Mouse (Mus musculus): Measurements from ENCODE around the gene Sptbn1.
"Not testable (repeated sequence)": the region's sequence is repeated elsewhere in the genome, so short reads cannot be mapped to it uniquely, and the experiment has no call there.

Sptbn1 gene

GRCm38 (mm10) chr11:30263627-30264026, 4.3 kb downstream of the Sptbn1 start:
- H3K36me3 ChIP-seq (ENCODE audit: insufficient read depth, low read length): no peaks in the 10 kb centered on the region
- peaks cover 10% of the 10 kb centered on the region for H3K4me1 ChIP-seq (replicated peaks; ENCODE audit: low read depth, low read length)
- TF ChIP-seq POU5F1 (IDR thresholded peaks at IDR 0.05; ENCODE audit: borderline replicate concordance, low read length) (no peak), CTCF (conservative IDR thresholded peaks at IDR 0.05; ENCODE audit: low read length) (no peak), NANOG (IDR thresholded peaks at IDR 0.05; ENCODE audit: borderline replicate concordance, low read length) (no peak)
- H3K9me3 ChIP-seq (ENCODE audit: low read length): no peaks in the 10 kb centered on the region
- H3K4me3 ChIP-seq (replicated peaks; ENCODE audit: low read length): no peak overlapping the region
- H3K27me3 ChIP-seq (ENCODE audit: insufficient read depth, low read length): peaks cover 19% of the 10 kb centered on the region

- H3K36me3 ChIP-seq (ENCODE audit: insufficient read depth, low read length): no peaks in the 10 kb centered on the region
- no peaks in the 10 kb centered on the region for H3K4me1 ChIP-seq (replicated peaks; ENCODE audit: low read depth, low read length)
- H3K4me3 ChIP-seq (replicated peaks; ENCODE audit: low read length): no peak overlapping the region
- TF ChIP-seq CTCF (conservative IDR thresholded peaks at IDR 0.05; ENCODE audit: low read length): no peak
- TF ChIP-seq POU5F1 (IDR thresholded peaks at IDR 0.05; ENCODE audit: borderline replicate concordance, low read length): no peak
- TF ChIP-seq NANOG (IDR thresholded peaks at IDR 0.05; ENCODE audit: borderline replicate concordance, low read length): no peak
- no peaks in the 10 kb centered on the region for H3K27me3 ChIP-seq (ENCODE audit: insufficient read depth, low read length)
- H3K9me3 ChIP-seq (ENCODE audit: low read length): peaks cover 8% of the 10 kb centered on the region; the same call in 1 of the 2 replicates
These were observed 9.1 kb downstream of the Sptbn1 start for GRCm38 (mm10) chr11:30258739-30259350.

- H3K36me3 ChIP-seq (ENCODE audit: insufficient read depth, low read length): no peaks in the 10 kb centered on the region
- no peaks in the 10 kb centered on the region for H3K27me3 ChIP-seq (ENCODE audit: insufficient read depth, low read length)
- H3K4me1 ChIP-seq (replicated peaks; ENCODE audit: low read depth, low read length): no peaks in the 10 kb centered on the region
- TF ChIP-seq POU5F1 (IDR thresholded peaks at IDR 0.05; ENCODE audit: borderline replicate concordance, low read length) (no peak), NANOG (IDR thresholded peaks at IDR 0.05; ENCODE audit: borderline replicate concordance, low read length) (no peak), CTCF (conservative IDR thresholded peaks at IDR 0.05; ENCODE audit: low read length) (no peak)
- peaks cover 15% of the 10 kb centered on the region for H3K9me3 ChIP-seq (ENCODE audit: low read length)
- H3K4me3 ChIP-seq (replicated peaks; ENCODE audit: low read length): no peak overlapping the region
These were observed 10.2 kb downstream of the Sptbn1 start for GRCm38 (mm10) chr11:30257812-30258211.

GRCm38 (mm10) chr11:30257085-30257484, 10.9 kb downstream of the Sptbn1 start:
- no peaks in the 10 kb centered on the region for H3K27me3 ChIP-seq (ENCODE audit: insufficient read depth, low read length)
- H3K4me1 ChIP-seq (replicated peaks; ENCODE audit: low read depth, low read length): no peaks in the 10 kb centered on the region
- H3K36me3 ChIP-seq (ENCODE audit: insufficient read depth, low read length): no peaks in the 10 kb centered on the region
- no peak overlapping the region for H3K4me3 ChIP-seq (replicated peaks; ENCODE audit: low read length)
- no peak for TF ChIP-seq POU5F1 (IDR thresholded peaks at IDR 0.05; ENCODE audit: borderline replicate concordance, low read length)
- no peak for TF ChIP-seq NANOG (IDR thresholded peaks at IDR 0.05; ENCODE audit: borderline replicate concordance, low read length)
- TF ChIP-seq CTCF (conservative IDR thresholded peaks at IDR 0.05; ENCODE audit: low read length): no peak
- peaks cover 15% of the 10 kb centered on the region for H3K9me3 ChIP-seq (ENCODE audit: low read length)

- no peaks in the 10 kb centered on the region for H3K4me1 ChIP-seq (replicated peaks; ENCODE audit: low read depth, low read length)
- H3K9me3 ChIP-seq (ENCODE audit: low read length): peaks cover 15% of the 10 kb centered on the region
- no peaks in the 10 kb centered on the region for H3K27me3 ChIP-seq (ENCODE audit: insufficient read depth, low read length)
- TF ChIP-seq NANOG (IDR thresholded peaks at IDR 0.05; ENCODE audit: borderline replicate concordance, low read length): no peak
- no peak for TF ChIP-seq POU5F1 (IDR thresholded peaks at IDR 0.05; ENCODE audit: borderline replicate concordance, low read length)
- no peak for TF ChIP-seq CTCF (conservative IDR thresholded peaks at IDR 0.05; ENCODE audit: low read length)
- H3K36me3 ChIP-seq (ENCODE audit: insufficient read depth, low read length): no peaks in the 10 kb centered on the region
- H3K4me3 ChIP-seq (replicated peaks; ENCODE audit: low read length): no peak overlapping the region
These were observed 11.5 kb downstream of the Sptbn1 start for GRCm38 (mm10) chr11:30256491-30256890.

GRCm38 (mm10) chr11:30255211-30255610, 12.8 kb downstream of the Sptbn1 start:
- H3K4me3 ChIP-seq (replicated peaks; ENCODE audit: low read length); H3K4me1 ChIP-seq (replicated peaks; ENCODE audit: low read depth, low read length); H3K27me3 ChIP-seq (ENCODE audit: insufficient read depth, low read length); H3K36me3 ChIP-seq (ENCODE audit: insufficient read depth, low read length): not testable (repeated sequence)
- H3K9me3 ChIP-seq (ENCODE audit: low read length): peaks cover 15% of the 10 kb centered on the region

GRCm38 (mm10) chr11:30251294-30251904, 16.6 kb downstream of the Sptbn1 start:
- H3K36me3 ChIP-seq (ENCODE audit: insufficient read depth, low read length): no peaks in the 10 kb centered on the region
- TF ChIP-seq CTCF (conservative IDR thresholded peaks at IDR 0.05; ENCODE audit: low read length) (no peak), POU5F1 (IDR thresholded peaks at IDR 0.05; ENCODE audit: borderline replicate concordance, low read length) (no peak), NANOG (IDR thresholded peaks at IDR 0.05; ENCODE audit: borderline replicate concordance, low read length) (no peak)

GRCm38 (mm10) chr11:30249452-30250016, 18.4 kb downstream of the Sptbn1 start:
- H3K9me3 ChIP-seq (ENCODE audit: low read length): peaks cover 14% of the 10 kb centered on the region
- no peaks in the 10 kb centered on the region for H3K4me1 ChIP-seq (replicated peaks; ENCODE audit: low read depth, low read length)
- H3K27me3 ChIP-seq (ENCODE audit: insufficient read depth, low read length): no peaks in the 10 kb centered on the region
- no peak overlapping the region for H3K4me3 ChIP-seq (replicated peaks; ENCODE audit: low read length)
- H3K36me3 ChIP-seq (ENCODE audit: insufficient read depth, low read length): no peaks in the 10 kb centered on the region
- TF ChIP-seq NANOG (IDR thresholded peaks at IDR 0.05; ENCODE audit: borderline replicate concordance, low read length) (no peak), POU5F1 (IDR thresholded peaks at IDR 0.05; ENCODE audit: borderline replicate concordance, low read length) (no peak), CTCF (conservative IDR thresholded peaks at IDR 0.05; ENCODE audit: low read length) (no peak)

More at GRCm38 (mm10) chr11:30251294-30251904, 16.6 kb downstream of the Sptbn1 start:
- no peaks in the 10 kb centered on the region for H3K27me3 ChIP-seq (ENCODE audit: insufficient read depth, low read length)
- no peaks in the 10 kb centered on the region for H3K4me1 ChIP-seq (replicated peaks; ENCODE audit: low read depth, low read length)
- no peak overlapping the region for H3K4me3 ChIP-seq (replicated peaks; ENCODE audit: low read length)
- H3K9me3 ChIP-seq (ENCODE audit: low read length): peaks cover 15% of the 10 kb centered on the region

Measured in E14TG2a.4 (cell line).